Mouse (Mus musculus): ENCODE data around the gene Amn1. TPM values are rescaled to one million over a fixed set of nuclear protein-coding genes. Genes with fewer than 3 reads are reported as not detected.
"Not testable (repeated sequence)": the region's sequence is repeated elsewhere in the genome, so short reads cannot be mapped to it uniquely, and the experiment has no call there.

Gene Amn1
- polyA plus RNA-seq, 1 experiment from 2014 or later, result 9.1 TPM

DNA sequence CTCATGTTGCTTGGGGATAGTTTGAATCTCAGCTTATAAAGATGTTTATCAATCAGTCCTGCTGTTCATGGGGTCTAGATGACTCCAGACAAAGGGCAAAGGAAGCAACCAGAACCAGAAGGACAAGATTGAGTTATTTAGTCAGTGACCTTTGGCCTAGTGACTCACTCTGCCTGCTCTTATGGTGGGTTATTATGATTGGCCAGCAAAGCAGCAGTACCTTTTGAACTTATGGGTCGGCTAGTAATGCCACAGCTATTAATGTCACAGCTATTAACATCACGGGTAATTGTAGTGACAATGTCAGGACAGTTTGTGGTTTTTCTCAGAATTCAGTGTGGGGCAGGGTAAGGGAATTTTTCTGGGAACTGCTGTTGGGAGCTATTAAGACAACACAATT is 50.6 kb downstream of the Amn1 start:
- Histone ChIP-seq H3K4me3 (ENCODE audit: low read depth, low read length) (no peak overlapping the region), H3K36me3 (replicated peaks; ENCODE audit: insufficient read depth, low read length) (no peaks in the 10 kb centered on the region), H3K4me2 (ENCODE audit: low read depth, low read length) (no peak overlapping the region), H3K27ac (ENCODE audit: low read depth) (no peak overlapping the region), H3K9me3 (ENCODE audit: low read length) (no peaks in the 10 kb centered on the region; the same call in 1 of the 2 replicates), H3K9ac (replicated peaks) (no peak overlapping the region), H3K4me1 (ENCODE audit: insufficient read depth) (peaks cover 6% of the 10 kb centered on the region; the same call in 1 of the 2 replicates), H3K27me3 (ENCODE audit: insufficient read depth, low read length) (no peaks in the 10 kb centered on the region)
- DNase-seq (no peak), ATAC-seq (no peak)
- TF ChIP-seq EP300 (IDR thresholded peaks at IDR 0.05; ENCODE audit: low read depth) (no peak), CTCF (IDR thresholded peaks at IDR 0.05; ENCODE audit: low read depth) (no peak)
- 56% methylated on average over 2 of the region's 2 CpGs for WGBS (ENCODE audit: insufficient replicate concordance)

DNA sequence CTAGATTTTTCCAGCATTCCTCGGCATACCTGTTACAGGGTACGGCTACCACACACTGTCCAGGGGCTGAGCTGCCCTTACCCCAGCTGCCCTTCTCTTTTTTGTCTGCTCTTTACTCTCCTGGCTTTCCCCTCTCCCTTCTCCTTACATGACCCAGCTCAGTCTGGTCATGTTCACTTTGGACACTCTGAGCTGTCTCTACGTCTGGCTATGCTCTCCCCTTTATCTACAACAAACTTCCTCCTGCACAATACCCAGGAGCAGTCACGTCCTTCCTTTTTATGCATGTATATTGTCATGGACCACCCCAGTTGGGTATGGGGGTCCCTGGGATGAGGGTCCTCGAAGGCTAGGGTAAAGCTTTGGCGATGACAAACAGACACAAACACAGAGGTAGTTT is 52.9 kb downstream of the Amn1 start:
- H3K9me3 ChIP-seq (ENCODE audit: low read length), result no peaks in the 10 kb centered on the region; the same call in 1 of the 2 replicates
- no peak for DNase-seq
- H3K27ac ChIP-seq (ENCODE audit: low read depth), result no peak overlapping the region
- no peaks in the 10 kb centered on the region for H3K27me3 ChIP-seq (ENCODE audit: insufficient read depth, low read length)
- no peak for ATAC-seq
- TF ChIP-seq CTCF (IDR thresholded peaks at IDR 0.05; ENCODE audit: low read depth) (no peak), EP300 (IDR thresholded peaks at IDR 0.05; ENCODE audit: low read depth) (no peak)
- H3K36me3 ChIP-seq (replicated peaks; ENCODE audit: insufficient read depth, low read length), result no peaks in the 10 kb centered on the region
- no peak overlapping the region for H3K9ac ChIP-seq (replicated peaks)
- 57% methylated on average over 6 of the region's 6 CpGs for WGBS (ENCODE audit: insufficient replicate concordance)
- no peak overlapping the region for H3K4me2 ChIP-seq (ENCODE audit: low read depth, low read length)
- no peak overlapping the region for H3K4me3 ChIP-seq (ENCODE audit: low read depth, low read length)
- no peaks in the 10 kb centered on the region for H3K4me1 ChIP-seq (ENCODE audit: insufficient read depth)

DNA sequence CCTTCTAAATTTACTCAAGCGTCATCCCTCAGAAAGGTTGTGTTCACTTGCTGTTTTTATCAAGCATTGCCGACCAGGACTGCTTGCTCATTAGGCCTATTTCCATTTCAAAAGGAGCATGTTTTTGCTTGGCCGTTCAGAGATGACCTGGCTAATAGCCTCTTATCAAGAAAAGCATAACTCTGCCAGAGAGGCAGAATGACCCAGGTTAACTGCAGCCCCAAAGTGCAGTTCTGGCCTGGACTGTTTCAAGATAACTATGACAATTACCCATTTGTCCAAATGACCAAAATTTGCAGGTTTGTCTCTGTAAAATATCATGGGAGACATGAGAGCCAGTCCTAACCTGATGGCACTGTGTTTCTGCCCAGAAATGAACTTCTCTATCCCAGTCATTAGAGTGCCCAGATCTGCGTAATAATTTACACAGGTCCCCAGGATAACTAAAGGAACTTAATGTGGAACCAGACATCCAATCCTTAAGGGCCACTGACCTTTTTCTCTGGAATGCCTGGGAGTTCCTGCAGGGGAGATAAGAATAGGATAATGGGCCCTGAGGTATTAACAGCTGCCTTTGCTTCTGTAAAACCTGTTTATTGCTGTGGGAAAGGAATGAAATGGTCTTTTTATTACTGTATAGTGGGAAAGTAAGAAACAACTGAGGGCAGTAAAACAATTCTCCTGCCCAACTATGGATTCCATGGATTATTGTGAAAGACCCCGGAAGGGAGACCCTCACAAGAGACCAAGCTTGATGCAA is 53.9 kb downstream of the Amn1 start:
- no peak overlapping the region for H3K4me3 ChIP-seq (ENCODE audit: low read depth, low read length)
- H3K9ac ChIP-seq (replicated peaks), result no peak overlapping the region; the same call in 1 of the 2 replicates
- TF ChIP-seq CTCF (IDR thresholded peaks at IDR 0.05; ENCODE audit: low read depth), result no peak
- TF ChIP-seq EP300 (IDR thresholded peaks at IDR 0.05; ENCODE audit: low read depth), result no peak
- H3K9me3 ChIP-seq (ENCODE audit: low read length), result no peaks in the 10 kb centered on the region; the same call in 1 of the 2 replicates
- H3K4me1 ChIP-seq (ENCODE audit: insufficient read depth), result no peaks in the 10 kb centered on the region
- no peak overlapping the region for H3K4me2 ChIP-seq (ENCODE audit: low read depth, low read length)
- DNase-seq, result no peak
- 44% methylated on average over 5 of the region's 5 CpGs for WGBS (ENCODE audit: insufficient replicate concordance)
- H3K27ac ChIP-seq (ENCODE audit: low read depth), result no peak overlapping the region
- no peaks in the 10 kb centered on the region for H3K36me3 ChIP-seq (replicated peaks; ENCODE audit: insufficient read depth, low read length)
- H3K27me3 ChIP-seq (ENCODE audit: insufficient read depth, low read length), result no peaks in the 10 kb centered on the region
- ATAC-seq, result peak; percentile 17; the same call in 1 of the 2 replicates

- 26% methylated on average over 5 of the region's 5 CpGs for WGBS (ENCODE audit: insufficient replicate concordance)
- TF ChIP-seq EP300 (IDR thresholded peaks at IDR 0.05; ENCODE audit: low read depth), result no peak
- peak; percentile 87 for TF ChIP-seq CTCF (IDR thresholded peaks at IDR 0.05; ENCODE audit: low read depth)
- DNase-seq (peak; percentile 67), ATAC-seq (peak; percentile 77)
- Histone ChIP-seq H3K9me3 (ENCODE audit: low read length) (no peaks in the 10 kb centered on the region), H3K4me2 (ENCODE audit: low read depth, low read length) (no peak overlapping the region), H3K36me3 (replicated peaks; ENCODE audit: insufficient read depth, low read length) (no peaks in the 10 kb centered on the region), H3K4me1 (ENCODE audit: insufficient read depth) (no peaks in the 10 kb centered on the region), H3K4me3 (ENCODE audit: low read depth, low read length) (no peak overlapping the region), H3K9ac (replicated peaks) (no peak overlapping the region), H3K27ac (ENCODE audit: low read depth) (no peak overlapping the region), H3K27me3 (ENCODE audit: insufficient read depth, low read length) (no peaks in the 10 kb centered on the region)
These were observed 56.0 kb downstream of the Amn1 start for GRCm38 (mm10) chr6:149132311-149133077.

GRCm38 (mm10) chr6:149131111-149131510 is 57.4 kb downstream of the Amn1 start:
- TF ChIP-seq CTCF (IDR thresholded peaks at IDR 0.05; ENCODE audit: low read depth), result no peak
- TF ChIP-seq EP300 (IDR thresholded peaks at IDR 0.05; ENCODE audit: low read depth), result no peak
- Histone ChIP-seq H3K36me3 (replicated peaks; ENCODE audit: insufficient read depth, low read length) (no peaks in the 10 kb centered on the region), H3K4me3 (ENCODE audit: low read depth, low read length) (no peak overlapping the region), H3K4me2 (ENCODE audit: low read depth, low read length) (no peak overlapping the region), H3K9me3 (ENCODE audit: low read length) (no peaks in the 10 kb centered on the region), H3K9ac (replicated peaks) (no peak overlapping the region), H3K27ac (ENCODE audit: low read depth) (no peak overlapping the region), H3K4me1 (ENCODE audit: insufficient read depth) (no peaks in the 10 kb centered on the region), H3K27me3 (ENCODE audit: insufficient read depth, low read length) (no peaks in the 10 kb centered on the region)
- DNase-seq, result no peak
- no peak for ATAC-seq
- 36% methylated on average over 3 of the region's 3 CpGs for WGBS (ENCODE audit: insufficient replicate concordance)

DNA sequence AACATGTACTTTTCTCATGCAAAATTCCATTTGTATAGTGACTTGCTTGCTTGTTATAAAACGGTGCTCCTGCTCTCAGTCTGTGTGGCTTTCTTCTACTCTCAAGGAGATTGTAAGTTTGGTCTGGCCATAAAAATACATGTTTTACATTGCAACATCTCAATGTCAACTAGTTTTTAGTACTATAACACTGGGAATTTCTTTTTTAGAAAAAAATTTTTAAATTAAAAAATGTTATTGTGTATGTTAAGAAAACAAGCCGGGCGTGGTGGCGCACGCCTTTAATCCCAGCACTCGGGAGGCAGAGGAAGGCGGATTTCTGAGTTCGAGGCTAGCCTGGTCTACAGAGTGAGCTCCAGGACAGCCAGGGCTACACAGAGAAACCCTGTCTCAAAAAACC is 58.6 kb downstream of the Amn1 start, which contains the start of gene Gm10203:
Gene Gm10203, plus strand, starts transcription at position 301 of the 400 bp plus-strand sequence.
- H3K4me1 ChIP-seq (ENCODE audit: insufficient read depth); H3K4me3 ChIP-seq (ENCODE audit: low read depth, low read length); H3K27ac ChIP-seq (ENCODE audit: low read depth); ATAC-seq; H3K9me3 ChIP-seq (ENCODE audit: low read length); H3K36me3 ChIP-seq (replicated peaks; ENCODE audit: insufficient read depth, low read length); DNase-seq; H3K4me2 ChIP-seq (ENCODE audit: low read depth, low read length); H3K9ac ChIP-seq (replicated peaks); H3K27me3 ChIP-seq (ENCODE audit: insufficient read depth, low read length): not testable (repeated sequence)
- WGBS (ENCODE audit: insufficient replicate concordance), result 81% methylated on average over 8 of the region's 8 CpGs
